Mouse (Mus musculus) neural tube, embryonic 10.5 days (tissue): ENCODE measurements around the gene Gm37240.

Source experiments
- DNase-seq: peaks from one replicate; pipeline ENCODE4 v3.0.0-alpha.2; 2017; ENCODE audit warnings: low spot score; ENCODE audit errors: extremely low spot score

Gene Gm37240

GRCm38 (mm10) chr3:85518072-85518471, 369.2 kb downstream of the Gm37240 start:
- no peak for DNase-seq

GRCm38 (mm10) chr3:85516739-85517396, 370.4 kb downstream of the Gm37240 start:
- no peak for DNase-seq

GRCm38 (mm10) chr3:85514700-85515099, 372.6 kb downstream of the Gm37240 start:
- DNase-seq = no peak

GRCm38 (mm10) chr3:85508717-85509279, 378.5 kb downstream of the Gm37240 start:
- DNase-seq = no peak

- no peak for DNase-seq
Observed at GRCm38 (mm10) chr3:85500096-85500495, 387.2 kb downstream of the Gm37240 start.

- DNase-seq = no peak
Observed at GRCm38 (mm10) chr3:85496146-85496545, 391.2 kb downstream of the Gm37240 start.

- DNase-seq = no peak
Observed at GRCm38 (mm10) chr3:85493796-85494195, 393.5 kb downstream of the Gm37240 start.

GRCm38 (mm10) chr3:85490204-85490603, 397.1 kb downstream of the Gm37240 start:
- no peak for DNase-seq

GRCm38 (mm10) chr3:85487379-85487778, 399.9 kb downstream of the Gm37240 start:
- no peak for DNase-seq

- DNase-seq = peak; percentile 32
Observed at GRCm38 (mm10) chr3:85485536-85486190, 401.7 kb downstream of the Gm37240 start.

GRCm38 (mm10) chr3:85482636-85483035, 404.7 kb downstream of the Gm37240 start:
- DNase-seq = peak; percentile 29

- no peak for DNase-seq
Observed at GRCm38 (mm10) chr3:85480638-85481037, 406.7 kb downstream of the Gm37240 start.

GRCm38 (mm10) chr3:85478731-85479130, 408.6 kb downstream of the Gm37240 start:
- no peak for DNase-seq

- DNase-seq = no peak
Observed at GRCm38 (mm10) chr3:85469711-85470110, 417.6 kb downstream of the Gm37240 start.

GRCm38 (mm10) chr3:85468995-85469394, 418.3 kb downstream of the Gm37240 start:
- no peak for DNase-seq

GRCm38 (mm10) chr3:85465283-85466025, 421.9 kb downstream of the Gm37240 start:
- DNase-seq = no peak

- no peak for DNase-seq
Observed at GRCm38 (mm10) chr3:85460021-85460420, 427.3 kb downstream of the Gm37240 start.

GRCm38 (mm10) chr3:85456983-85457382, 430.3 kb downstream of the Gm37240 start:
- DNase-seq = no peak

- DNase-seq = no peak
Observed at GRCm38 (mm10) chr3:85455453-85455852, 431.9 kb downstream of the Gm37240 start.

GRCm38 (mm10) chr3:85454001-85454400, 433.3 kb downstream of the Gm37240 start:
- no peak for DNase-seq

- DNase-seq = no peak
Observed at GRCm38 (mm10) chr3:85449461-85449860, 437.9 kb downstream of the Gm37240 start.

GRCm38 (mm10) chr3:85442781-85443180, 444.5 kb downstream of the Gm37240 start:
- no peak for DNase-seq
